Mouse (Mus musculus): Measurements from ENCODE around the gene Gucy2d. TPM values are rescaled to one million over a fixed set of nuclear protein-coding genes. Genes with fewer than 3 reads are reported as not detected.

Gucy2d gene
- not detected in 2 replicates for polyA plus RNA-seq (2015; fragmentation: Nextera tagmentation; extraction: Ambion mirVana)

GRCm38 (mm10) chr7:98439956-98440466, at the start of gene Gucy2d:
Gene Gucy2d (plus strand): TSS chr7:98440416.
- no peak within 1 kb of the TSS for H3K27ac ChIP-seq (ENCODE audit: low read length)
- no peak within 1 kb of the TSS for H3K4me3 ChIP-seq (replicated peaks; ENCODE audit: low read length)
- H3K36me3 ChIP-seq (ENCODE audit: control insufficient read depth, insufficient read depth): no peaks in the 10 kb centered on the region
- H3K27me3 ChIP-seq (replicated peaks; ENCODE audit: control insufficient read depth, insufficient read depth, low read length): no peaks in the 10 kb centered on the region
- H3K4me1 ChIP-seq (replicated peaks; ENCODE audit: control insufficient read depth, insufficient read depth, low read length): no peaks in the 10 kb centered on the region
- no peaks in the 10 kb centered on the region for H3K9me3 ChIP-seq (ENCODE audit: control insufficient read depth, low read length)
- WGBS: 48% methylated on average over 10 of the region's 10 CpGs
- no peak for ATAC-seq
- H3K9ac ChIP-seq (replicated peaks; ENCODE audit: low read depth, low read length): no peak within 1 kb of the TSS
- no peak within 1 kb of the TSS for H3K4me2 ChIP-seq (ENCODE audit: low read length)

- Histone ChIP-seq H3K4me1 (replicated peaks; ENCODE audit: control insufficient read depth, insufficient read depth, low read length) (peaks cover 21% of the 10 kb centered on the region), H3K9ac (replicated peaks; ENCODE audit: low read depth, low read length) (no peak overlapping the region), H3K4me2 (ENCODE audit: low read length) (no peak overlapping the region), H3K36me3 (ENCODE audit: control insufficient read depth, insufficient read depth) (no peaks in the 10 kb centered on the region), H3K9me3 (ENCODE audit: control insufficient read depth, low read length) (no peaks in the 10 kb centered on the region), H3K27me3 (replicated peaks; ENCODE audit: control insufficient read depth, insufficient read depth, low read length) (no peaks in the 10 kb centered on the region), H3K4me3 (replicated peaks; ENCODE audit: low read length) (no peak overlapping the region), H3K27ac (ENCODE audit: low read length) (no peak overlapping the region)
- WGBS: 73% methylated on average over 2 of the region's 2 CpGs
- ATAC-seq: no peak
Measured at GRCm38 (mm10) chr7:98390486-98390885, 49.7 kb upstream of the Gucy2d start.

GRCm38 (mm10) chr7:98391351-98391936, 48.8 kb upstream of the Gucy2d start:
- Histone ChIP-seq H3K4me1 (replicated peaks; ENCODE audit: control insufficient read depth, insufficient read depth, low read length) (peaks cover 21% of the 10 kb centered on the region), H3K4me2 (ENCODE audit: low read length) (no peak overlapping the region), H3K27me3 (replicated peaks; ENCODE audit: control insufficient read depth, insufficient read depth, low read length) (no peaks in the 10 kb centered on the region), H3K9ac (replicated peaks; ENCODE audit: low read depth, low read length) (no peak overlapping the region), H3K9me3 (ENCODE audit: control insufficient read depth, low read length) (no peaks in the 10 kb centered on the region), H3K36me3 (ENCODE audit: control insufficient read depth, insufficient read depth) (no peaks in the 10 kb centered on the region), H3K27ac (ENCODE audit: low read length) (no peak overlapping the region), H3K4me3 (replicated peaks; ENCODE audit: low read length) (no peak overlapping the region)
- WGBS: 50% methylated on average over 7 of the region's 7 CpGs
- peak; percentile 85 for ATAC-seq

GRCm38 (mm10) chr7:98392466-98393201, 47.6 kb upstream of the Gucy2d start:
- Histone ChIP-seq H3K4me2 (ENCODE audit: low read length) (no peak overlapping the region), H3K9ac (replicated peaks; ENCODE audit: low read depth, low read length) (no peak overlapping the region), H3K4me1 (replicated peaks; ENCODE audit: control insufficient read depth, insufficient read depth, low read length) (peaks cover 21% of the 10 kb centered on the region), H3K9me3 (ENCODE audit: control insufficient read depth, low read length) (no peaks in the 10 kb centered on the region), H3K4me3 (replicated peaks; ENCODE audit: low read length) (no peak overlapping the region), H3K27me3 (replicated peaks; ENCODE audit: control insufficient read depth, insufficient read depth, low read length) (no peaks in the 10 kb centered on the region), H3K36me3 (ENCODE audit: control insufficient read depth, insufficient read depth) (no peaks in the 10 kb centered on the region), H3K27ac (ENCODE audit: low read length) (no peak overlapping the region)
- WGBS: 76% methylated on average over 8 of the region's 8 CpGs
- no peak for ATAC-seq

GRCm38 (mm10) chr7:98402582-98403574, 37.3 kb upstream of the Gucy2d start:
- Histone ChIP-seq H3K4me1 (replicated peaks; ENCODE audit: control insufficient read depth, insufficient read depth, low read length) (peaks cover 17% of the 10 kb centered on the region), H3K9me3 (ENCODE audit: control insufficient read depth, low read length) (no peaks in the 10 kb centered on the region), H3K4me2 (ENCODE audit: low read length) (no peak overlapping the region), H3K27ac (ENCODE audit: low read length) (peak overlapping the region; percentile 44), H3K27me3 (replicated peaks; ENCODE audit: control insufficient read depth, insufficient read depth, low read length) (no peaks in the 10 kb centered on the region), H3K36me3 (ENCODE audit: control insufficient read depth, insufficient read depth) (no peaks in the 10 kb centered on the region), H3K9ac (replicated peaks; ENCODE audit: low read depth, low read length) (no peak overlapping the region), H3K4me3 (replicated peaks; ENCODE audit: low read length) (no peak overlapping the region)
- peak; percentile 53 for ATAC-seq
- 29% methylated on average over 15 of the region's 15 CpGs for WGBS

- peak overlapping the region; percentile 75 for H3K27ac ChIP-seq (ENCODE audit: low read length)
- H3K9ac ChIP-seq (replicated peaks; ENCODE audit: low read depth, low read length): no peak overlapping the region
- H3K4me1 ChIP-seq (replicated peaks; ENCODE audit: control insufficient read depth, insufficient read depth, low read length): peaks cover 17% of the 10 kb centered on the region
- 35% methylated on average over 4 of the region's 4 CpGs for WGBS
- no peak overlapping the region for H3K4me3 ChIP-seq (replicated peaks; ENCODE audit: low read length)
- H3K9me3 ChIP-seq (ENCODE audit: control insufficient read depth, low read length): no peaks in the 10 kb centered on the region
- no peaks in the 10 kb centered on the region for H3K36me3 ChIP-seq (ENCODE audit: control insufficient read depth, insufficient read depth)
- no peak overlapping the region for H3K4me2 ChIP-seq (ENCODE audit: low read length)
- H3K27me3 ChIP-seq (replicated peaks; ENCODE audit: control insufficient read depth, insufficient read depth, low read length): no peaks in the 10 kb centered on the region
- ATAC-seq: peak; percentile 89
Measured at GRCm38 (mm10) chr7:98403996-98404395, 36.2 kb upstream of the Gucy2d start.

- ATAC-seq: no peak
- 89% methylated on average over 5 of the region's 5 CpGs for WGBS
- no peaks in the 10 kb centered on the region for H3K36me3 ChIP-seq (ENCODE audit: control insufficient read depth, insufficient read depth)
Measured at GRCm38 (mm10) chr7:98407615-98408014, 32.6 kb upstream of the Gucy2d start.

GRCm38 (mm10) chr7:98413115-98413514, 27.1 kb upstream of the Gucy2d start:
- no peak for ATAC-seq
- Histone ChIP-seq H3K4me3 (replicated peaks; ENCODE audit: low read length) (no peak overlapping the region), H3K27me3 (replicated peaks; ENCODE audit: control insufficient read depth, insufficient read depth, low read length) (no peaks in the 10 kb centered on the region), H3K9me3 (ENCODE audit: control insufficient read depth, low read length) (no peaks in the 10 kb centered on the region), H3K4me2 (ENCODE audit: low read length) (no peak overlapping the region), H3K36me3 (ENCODE audit: control insufficient read depth, insufficient read depth) (no peaks in the 10 kb centered on the region), H3K27ac (ENCODE audit: low read length) (no peak overlapping the region), H3K4me1 (replicated peaks; ENCODE audit: control insufficient read depth, insufficient read depth, low read length) (peaks cover 7% of the 10 kb centered on the region; the same call in 1 of the 2 replicates), H3K9ac (replicated peaks; ENCODE audit: low read depth, low read length) (no peak overlapping the region)
- 88% methylated on average over 4 of the region's 4 CpGs for WGBS

More at GRCm38 (mm10) chr7:98407615-98408014, 32.6 kb upstream of the Gucy2d start:
- H3K27ac ChIP-seq (ENCODE audit: low read length): no peak overlapping the region
- no peak overlapping the region for H3K4me3 ChIP-seq (replicated peaks; ENCODE audit: low read length)
- no peak overlapping the region for H3K9ac ChIP-seq (replicated peaks; ENCODE audit: low read depth, low read length)
- H3K27me3 ChIP-seq (replicated peaks; ENCODE audit: control insufficient read depth, insufficient read depth, low read length): no peaks in the 10 kb centered on the region
- no peak overlapping the region for H3K4me2 ChIP-seq (ENCODE audit: low read length)
- H3K4me1 ChIP-seq (replicated peaks; ENCODE audit: control insufficient read depth, insufficient read depth, low read length): peaks cover 16% of the 10 kb centered on the region
- no peaks in the 10 kb centered on the region for H3K9me3 ChIP-seq (ENCODE audit: control insufficient read depth, low read length)

- H3K9ac ChIP-seq (replicated peaks; ENCODE audit: low read depth, low read length): no peak overlapping the region
- H3K4me2 ChIP-seq (ENCODE audit: low read length): no peak overlapping the region
- 70% methylated on average over 3 of the region's 3 CpGs for WGBS
- no peaks in the 10 kb centered on the region for H3K27me3 ChIP-seq (replicated peaks; ENCODE audit: control insufficient read depth, insufficient read depth, low read length)
- H3K27ac ChIP-seq (ENCODE audit: low read length): no peak overlapping the region
- no peak for ATAC-seq
- H3K36me3 ChIP-seq (ENCODE audit: control insufficient read depth, insufficient read depth): no peaks in the 10 kb centered on the region
- no peaks in the 10 kb centered on the region for H3K9me3 ChIP-seq (ENCODE audit: control insufficient read depth, low read length)
- H3K4me3 ChIP-seq (replicated peaks; ENCODE audit: low read length): no peak overlapping the region
- peaks cover 13% of the 10 kb centered on the region for H3K4me1 ChIP-seq (replicated peaks; ENCODE audit: control insufficient read depth, insufficient read depth, low read length)
Measured at GRCm38 (mm10) chr7:98415550-98415949, 24.7 kb upstream of the Gucy2d start.

Measured in forebrain, embryonic 16.5 days (tissue).